Mouse (Mus musculus) forebrain, embryonic 10.5 days (tissue): ENCODE data around the gene Rspry1. TPM values are rescaled to one million over a fixed set of nuclear protein-coding genes. Genes with fewer than 3 reads are reported as not detected.

Source experiments
- DNase-seq: peaks from one replicate; pipeline ENCODE4 v3.0.0-alpha.2; 2017; ENCODE audit warnings: low spot score; ENCODE audit errors: extremely low spot score
- H3K27ac ChIP-seq: fragments of 300-500 bp; sonication (generic); 2 replicates; pipeline ENCODE4 v1.5.1; 2016; ENCODE audit warnings: mild to moderate bottlenecking
- H3K27me3 ChIP-seq: fragments of 300-500 bp; sonication (generic); 2 replicates; pipeline ENCODE4 v1.6.1; 2016; ENCODE audit warnings: mild to moderate bottlenecking; ENCODE audit not compliant: poor library complexity, severe bottlenecking
- H3K36me3 ChIP-seq: fragments of 300-500 bp; sonication (generic); replicated peaks from 2 replicates; pipeline ENCODE4 v1.6.1; 2016; ENCODE audit warnings: mild to moderate bottlenecking, moderate library complexity
- H3K4me1 ChIP-seq: fragments of 300-500 bp; sonication (generic); 2 replicates; pipeline ENCODE4 v1.6.1; 2016
- H3K4me3 ChIP-seq: fragments of 300-500 bp; sonication (generic); 2 replicates; pipeline ENCODE4 v1.5.1; 2016; ENCODE audit warnings: mild to moderate bottlenecking, moderate library complexity
- H3K9me3 ChIP-seq: fragments of 300-500 bp; sonication (generic); 2 replicates; pipeline ENCODE4 v1.6.1; 2016; ENCODE audit warnings: mild to moderate bottlenecking, moderate library complexity
- WGBS: fragments of 180-500 bp; shearing (Covaris S2); methylation state at CpG from one replicate; pipeline ENCODE4 v1.1.7; 2016; 5-methylcytosine and 5-hydroxymethylcytosine counted together
- polyA plus RNA-seq: library from polyadenylated mRNA; unstranded; fragments of >200 nt; fragmentation: Nextera tagmentation; extraction: Ambion mirVana; gene quantifications from 2 replicates; pipeline ENCODE4 v1.2.1, GENCODE M21; 2016

The Rspry1 gene
- polyA plus RNA-seq, 1 experiment from 2014 or later: 48.9 TPM

DNA sequence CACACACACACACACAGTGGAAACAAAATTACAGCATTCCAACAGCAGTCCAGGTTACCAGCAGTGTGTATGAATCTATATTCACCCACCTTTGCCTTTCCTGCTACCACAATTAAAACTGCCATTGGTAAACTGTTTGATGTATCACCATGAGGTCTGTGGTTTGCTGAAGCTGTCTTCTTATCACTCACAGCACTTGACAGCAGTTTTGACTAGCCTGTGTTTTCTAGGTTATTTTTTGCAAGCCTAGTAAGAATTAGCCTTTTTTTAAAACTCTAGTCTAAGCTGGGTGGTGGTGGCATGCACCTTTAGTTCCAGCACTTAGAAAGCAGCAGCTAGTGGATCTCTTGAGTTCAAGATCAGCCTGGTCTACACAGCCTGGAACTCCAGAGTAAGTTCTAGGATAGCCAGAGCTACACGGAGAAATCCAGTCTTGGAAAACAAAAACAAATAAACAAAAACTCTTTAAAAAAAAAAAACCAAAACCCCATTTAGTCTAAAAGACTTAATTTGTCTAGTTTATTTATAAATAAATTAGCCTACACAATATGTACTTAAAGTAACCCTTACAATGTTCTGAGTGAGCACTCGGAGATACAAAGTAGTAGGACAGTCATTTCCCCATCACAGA, 31.9 kb downstream of the Rspry1 start:
- H3K4me1 ChIP-seq: no peaks in the 10 kb centered on the region
- H3K27ac ChIP-seq: no peak overlapping the region
- no peak for DNase-seq
- H3K4me3 ChIP-seq: no peak overlapping the region
- WGBS: 86% methylated on average over 2 of the region's 2 CpGs
- no peaks in the 10 kb centered on the region for H3K27me3 ChIP-seq
- H3K9me3 ChIP-seq: no peaks in the 10 kb centered on the region
- peaks cover 98% of the 10 kb centered on the region for H3K36me3 ChIP-seq

DNA sequence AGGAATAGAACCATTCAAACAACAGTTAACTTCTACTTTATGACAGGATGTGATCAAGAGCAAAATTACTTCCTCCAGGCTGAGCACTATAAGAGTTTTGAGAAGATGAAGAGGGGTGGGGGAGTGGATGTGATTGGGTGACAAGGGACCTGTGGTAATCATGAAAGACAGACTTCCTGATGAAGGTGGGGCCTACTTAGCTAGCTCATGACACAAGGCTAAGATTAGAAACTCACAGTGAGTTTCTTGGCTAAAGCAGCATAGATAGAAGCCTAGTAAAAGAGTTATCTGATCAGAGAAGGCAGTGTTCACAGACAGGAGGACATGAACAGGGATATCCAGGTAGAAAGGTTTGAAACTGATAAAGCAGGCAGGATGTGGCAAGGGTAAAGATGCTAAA, 32.5 kb downstream of the Rspry1 start:
- Histone ChIP-seq H3K4me3 (no peak overlapping the region), H3K27ac (no peak overlapping the region), H3K9me3 (no peaks in the 10 kb centered on the region), H3K36me3 (peaks cover 98% of the 10 kb centered on the region), H3K4me1 (no peaks in the 10 kb centered on the region), H3K27me3 (no peaks in the 10 kb centered on the region)
- DNase-seq: no peak

DNA sequence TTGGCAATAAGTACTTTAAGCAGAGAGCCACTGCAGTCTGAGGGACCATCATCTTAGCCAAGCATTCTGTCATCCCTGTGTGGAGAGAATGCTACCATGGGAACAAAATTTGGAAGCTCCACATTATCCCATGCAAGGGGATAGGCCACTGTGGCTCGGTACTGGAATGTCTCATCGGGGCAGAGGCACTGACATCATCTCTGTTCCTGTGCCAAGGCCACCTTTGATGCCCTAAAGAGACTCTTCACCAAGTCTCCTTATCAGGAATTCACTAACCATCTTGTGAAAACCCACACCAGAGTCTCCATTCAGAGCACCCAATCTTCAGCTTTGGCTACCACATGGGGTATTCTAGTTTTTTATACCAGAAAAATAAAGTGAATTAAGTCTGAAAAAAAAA, 39.4 kb downstream of the Rspry1 start:
- no peak for DNase-seq
- H3K27me3 ChIP-seq: no peaks in the 10 kb centered on the region
- H3K9me3 ChIP-seq: no peaks in the 10 kb centered on the region
- H3K27ac ChIP-seq: no peak overlapping the region
- peaks cover 93% of the 10 kb centered on the region for H3K36me3 ChIP-seq
- H3K4me3 ChIP-seq: no peak overlapping the region
- no peaks in the 10 kb centered on the region for H3K4me1 ChIP-seq
- WGBS: 95% methylated on average over 2 of the region's 2 CpGs

DNA sequence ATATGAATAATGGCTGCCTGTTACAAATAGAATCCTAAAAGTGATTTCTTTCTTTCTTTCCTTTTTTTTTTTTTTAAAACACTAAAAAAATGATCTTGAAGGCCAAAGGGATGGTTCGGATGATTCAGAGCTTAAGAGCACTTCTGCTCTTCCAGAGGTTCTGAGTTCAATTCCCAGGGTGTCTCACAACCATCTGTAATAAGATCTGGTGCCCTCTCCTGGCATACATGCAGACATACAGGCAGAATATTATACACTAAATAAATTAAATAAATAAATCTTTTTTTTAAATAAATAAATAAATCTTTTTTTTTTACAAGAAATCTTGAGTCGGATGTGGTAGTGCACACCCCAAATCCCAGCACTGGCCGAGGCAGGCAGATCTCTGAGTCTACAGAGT, 40.2 kb downstream of the Rspry1 start:
- Histone ChIP-seq H3K4me3 (no peak overlapping the region), H3K27ac (no peak overlapping the region), H3K4me1 (no peaks in the 10 kb centered on the region), H3K36me3 (peaks cover 93% of the 10 kb centered on the region), H3K9me3 (no peaks in the 10 kb centered on the region), H3K27me3 (no peaks in the 10 kb centered on the region)
- 90% methylated on average over 3 of the region's 3 CpGs for WGBS
- no peak for DNase-seq

DNA sequence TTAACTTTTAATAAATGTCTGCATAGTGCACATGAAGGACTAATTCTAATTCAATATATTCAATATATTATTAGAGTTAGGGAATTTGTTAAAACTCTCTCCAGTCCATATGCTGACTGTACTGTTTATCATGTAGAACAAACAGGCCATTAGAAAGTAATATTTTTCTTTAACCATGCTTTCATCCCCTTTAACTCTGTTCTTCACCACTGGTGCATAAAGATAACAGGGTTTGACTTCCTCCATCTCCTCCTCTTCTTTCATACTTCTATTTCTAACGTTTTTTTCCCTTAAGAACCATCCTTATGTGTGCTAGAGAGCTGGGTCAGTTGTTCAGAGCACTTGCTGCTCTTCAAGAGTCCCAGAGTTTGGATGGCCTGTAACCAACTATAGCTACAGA, 43.5 kb downstream of the Rspry1 start:
- H3K4me3 ChIP-seq: no peak overlapping the region
- WGBS: 64% methylated on average over 1 of the region's 1 CpGs
- no peak for DNase-seq
- H3K9me3 ChIP-seq: no peaks in the 10 kb centered on the region
- 0 out of 2 replicates have a peak, but pooled peaks cover 2% of the 10 kb centered on the region for H3K4me1 ChIP-seq
- no peak overlapping the region for H3K27ac ChIP-seq
- H3K27me3 ChIP-seq: no peaks in the 10 kb centered on the region
- peaks cover 92% of the 10 kb centered on the region for H3K36me3 ChIP-seq

DNA sequence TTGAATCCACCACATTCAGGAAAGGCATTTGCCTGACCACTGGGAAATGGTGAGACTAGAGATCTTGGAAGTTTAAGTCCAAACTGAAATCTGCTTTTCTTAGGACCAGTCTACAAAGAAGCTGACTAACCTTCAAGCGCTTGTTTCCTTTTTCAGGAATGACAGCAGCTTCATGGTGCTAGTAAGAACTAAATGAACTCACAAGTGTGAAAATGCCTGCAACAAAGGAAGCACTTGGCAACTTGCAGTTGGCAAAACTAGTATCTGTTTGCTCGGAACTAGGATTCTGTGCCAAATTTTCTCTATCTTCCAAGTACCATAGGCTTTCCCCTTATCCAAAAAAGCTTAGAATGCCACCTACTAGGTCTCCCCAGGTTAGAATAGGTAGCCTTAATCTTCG, 44.4 kb downstream of the Rspry1 start:
- H3K27me3 ChIP-seq: no peaks in the 10 kb centered on the region

DNA sequence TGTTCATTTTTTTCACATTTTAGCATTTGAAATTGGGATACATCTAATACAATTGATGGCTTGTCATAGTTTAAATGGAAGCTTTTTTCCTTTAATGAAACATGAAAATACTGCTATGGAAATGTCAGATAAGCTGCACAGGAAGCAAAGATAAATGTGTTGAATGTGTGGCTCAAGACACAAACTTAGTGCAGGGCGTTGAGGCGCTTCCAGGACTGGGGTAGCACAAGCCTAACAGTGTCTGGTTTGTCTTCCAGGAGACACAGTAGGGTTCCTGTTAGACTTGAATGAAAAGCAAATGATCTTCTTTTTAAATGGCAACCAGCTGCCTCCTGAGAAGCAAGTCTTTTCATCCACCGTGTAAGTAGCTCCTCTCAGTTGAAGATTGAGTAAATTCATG, 47.8 kb downstream of the Rspry1 start:
- no peak for DNase-seq
- 0 out of 2 replicates have a peak, but pooled peaks cover 2% of the 10 kb centered on the region for H3K4me1 ChIP-seq
- WGBS: 37% methylated on average over 3 of the region's 3 CpGs
- no peaks in the 10 kb centered on the region for H3K27me3 ChIP-seq
- no peak overlapping the region for H3K4me3 ChIP-seq
- no peak overlapping the region for H3K27ac ChIP-seq
- H3K9me3 ChIP-seq: no peaks in the 10 kb centered on the region
- H3K36me3 ChIP-seq: peaks cover 90% of the 10 kb centered on the region

More for the DNA sequence above, 44.4 kb downstream of the Rspry1 start:
- no peaks in the 10 kb centered on the region for H3K9me3 ChIP-seq
- DNase-seq: no peak
- H3K27ac ChIP-seq: no peak overlapping the region
- H3K4me1 ChIP-seq: 0 out of 2 replicates have a peak, but pooled peaks cover 2% of the 10 kb centered on the region
- no peak overlapping the region for H3K4me3 ChIP-seq
- H3K36me3 ChIP-seq: peaks cover 89% of the 10 kb centered on the region
- WGBS: 86% methylated on average over 3 of the region's 3 CpGs

DNA sequence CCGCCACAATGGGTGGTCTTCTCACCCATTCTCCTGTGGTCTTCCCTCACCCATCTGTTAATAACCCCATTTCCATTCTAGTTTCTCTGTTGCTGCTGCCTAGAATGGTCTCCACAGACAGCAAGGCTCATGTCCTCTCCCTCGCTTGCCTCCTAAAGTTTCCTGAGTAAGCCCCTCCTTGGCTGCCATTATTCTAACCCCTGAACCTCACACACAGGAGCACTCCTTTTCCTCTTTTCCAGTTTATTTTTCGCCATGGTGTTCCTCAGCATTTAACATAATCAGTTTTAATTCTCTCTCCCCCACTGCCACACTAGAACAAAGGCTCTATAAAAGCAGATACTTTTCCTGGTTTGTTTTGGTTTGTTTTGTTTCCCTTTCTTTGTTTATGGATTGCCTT, 51.2 kb downstream of the Rspry1 start:
- 86% methylated on average over 3 of the region's 3 CpGs for WGBS
- H3K27ac ChIP-seq: no peak overlapping the region
- no peak for DNase-seq
- H3K4me1 ChIP-seq: 0 out of 2 replicates have a peak, but pooled peaks cover 2% of the 10 kb centered on the region
- no peaks in the 10 kb centered on the region for H3K9me3 ChIP-seq
- H3K27me3 ChIP-seq: no peaks in the 10 kb centered on the region
- no peak overlapping the region for H3K4me3 ChIP-seq
- peaks cover 93% of the 10 kb centered on the region for H3K36me3 ChIP-seq

DNA sequence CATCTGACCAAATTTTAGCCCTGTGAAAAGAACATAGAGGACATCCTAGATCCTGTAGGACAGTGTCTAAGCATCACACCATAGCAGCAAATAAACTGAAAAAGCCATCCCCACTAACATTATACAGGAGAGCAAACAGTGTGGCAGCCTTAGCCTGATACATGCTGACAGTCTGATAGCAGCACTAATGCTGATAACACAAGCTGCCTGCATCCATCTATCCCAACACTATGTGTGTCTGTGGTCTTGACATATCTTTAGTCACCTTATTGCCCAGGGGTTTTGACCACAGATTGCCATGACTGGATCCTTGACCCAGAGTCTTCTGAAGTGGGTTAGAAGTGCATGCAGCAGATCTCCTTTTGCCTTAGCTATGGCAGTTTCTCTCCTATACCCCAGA, 53.3 kb downstream of the Rspry1 start:
- Histone ChIP-seq H3K36me3 (peaks cover 84% of the 10 kb centered on the region), H3K4me1 (no peaks in the 10 kb centered on the region), H3K9me3 (no peaks in the 10 kb centered on the region), H3K4me3 (no peak overlapping the region), H3K27me3 (no peaks in the 10 kb centered on the region), H3K27ac (no peak overlapping the region)
- DNase-seq: no peak

DNA sequence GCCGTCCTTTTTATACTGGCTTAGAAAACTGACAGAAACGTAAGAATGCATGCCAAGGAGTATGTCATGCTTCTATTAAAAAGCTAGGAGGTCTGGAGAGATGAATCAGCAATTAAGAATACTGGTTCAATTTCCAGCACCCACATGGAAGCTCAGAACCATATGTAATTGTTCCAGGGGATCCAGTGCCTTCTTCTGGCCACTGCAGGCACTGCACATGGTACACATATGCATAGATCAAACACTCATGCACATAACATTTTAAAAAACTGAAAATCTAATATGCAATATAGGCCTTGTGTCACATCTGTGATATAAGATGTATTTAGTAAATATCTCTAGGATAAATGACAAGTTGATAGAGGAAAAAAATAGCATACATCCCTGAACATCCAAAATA, 56.3 kb downstream of the Rspry1 start:
- peaks cover 72% of the 10 kb centered on the region for H3K36me3 ChIP-seq
- DNase-seq: no peak
- no peak overlapping the region for H3K27ac ChIP-seq
- H3K4me3 ChIP-seq: no peak overlapping the region
- H3K9me3 ChIP-seq: no peaks in the 10 kb centered on the region
- H3K4me1 ChIP-seq: no peaks in the 10 kb centered on the region
- H3K27me3 ChIP-seq: no peaks in the 10 kb centered on the region
- whole genome bisulfite sequencing: 93% methylated on average over 2 of the region's 2 CpGs

DNA sequence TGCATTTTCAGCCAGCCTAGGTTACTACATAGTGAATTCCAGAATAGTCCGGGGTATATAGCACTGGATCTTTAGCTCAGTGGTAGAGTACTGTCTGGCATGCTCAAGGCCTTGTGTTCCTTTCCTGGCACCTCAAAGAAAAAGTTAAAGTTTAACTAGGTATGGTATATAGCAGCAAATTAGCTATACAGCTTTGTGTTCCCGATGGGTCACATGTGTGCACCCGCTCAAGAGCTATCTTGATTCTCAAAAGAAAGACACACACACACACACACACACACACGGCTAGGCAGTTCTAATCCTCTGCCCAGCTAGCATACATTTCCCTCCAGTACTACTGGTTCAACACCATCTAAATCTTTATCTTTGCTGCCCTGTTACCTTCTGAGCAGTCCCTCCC, 58.7 kb downstream of the Rspry1 start:
- Histone ChIP-seq H3K27ac (no peak overlapping the region), H3K9me3 (no peaks in the 10 kb centered on the region), H3K27me3 (no peaks in the 10 kb centered on the region), H3K4me3 (no peak overlapping the region), H3K4me1 (no peaks in the 10 kb centered on the region), H3K36me3 (peaks cover 51% of the 10 kb centered on the region)
- 93% methylated on average over 4 of the region's 4 CpGs for WGBS
- no peak for DNase-seq

DNA sequence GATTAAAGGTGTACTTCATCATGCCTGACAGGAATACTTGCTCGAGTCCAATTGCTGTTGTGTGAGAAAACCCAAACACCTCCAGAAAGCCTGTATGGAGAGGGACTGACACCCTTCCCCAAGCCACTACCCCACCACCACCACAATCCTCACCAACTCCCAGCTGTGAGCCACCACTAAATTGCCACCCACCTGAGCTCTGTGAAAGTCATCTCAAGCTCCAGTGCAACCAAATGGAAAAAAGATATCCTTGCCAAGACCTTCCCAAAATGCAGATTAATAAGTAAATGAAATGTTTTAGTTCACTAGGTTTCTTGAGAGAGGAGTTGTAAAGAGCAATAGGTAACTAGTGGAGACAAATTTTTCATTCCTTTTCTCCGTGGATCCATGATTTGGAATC, 63.0 kb downstream of the Rspry1 start:
- DNase-seq: no peak
- Histone ChIP-seq H3K27me3 (no peaks in the 10 kb centered on the region), H3K4me1 (peaks cover 26% of the 10 kb centered on the region), H3K4me3 (no peak overlapping the region), H3K9me3 (no peaks in the 10 kb centered on the region), H3K27ac (no peak overlapping the region), H3K36me3 (peaks cover 35% of the 10 kb centered on the region)
- WGBS: 83% methylated on average over 2 of the region's 2 CpGs

DNA sequence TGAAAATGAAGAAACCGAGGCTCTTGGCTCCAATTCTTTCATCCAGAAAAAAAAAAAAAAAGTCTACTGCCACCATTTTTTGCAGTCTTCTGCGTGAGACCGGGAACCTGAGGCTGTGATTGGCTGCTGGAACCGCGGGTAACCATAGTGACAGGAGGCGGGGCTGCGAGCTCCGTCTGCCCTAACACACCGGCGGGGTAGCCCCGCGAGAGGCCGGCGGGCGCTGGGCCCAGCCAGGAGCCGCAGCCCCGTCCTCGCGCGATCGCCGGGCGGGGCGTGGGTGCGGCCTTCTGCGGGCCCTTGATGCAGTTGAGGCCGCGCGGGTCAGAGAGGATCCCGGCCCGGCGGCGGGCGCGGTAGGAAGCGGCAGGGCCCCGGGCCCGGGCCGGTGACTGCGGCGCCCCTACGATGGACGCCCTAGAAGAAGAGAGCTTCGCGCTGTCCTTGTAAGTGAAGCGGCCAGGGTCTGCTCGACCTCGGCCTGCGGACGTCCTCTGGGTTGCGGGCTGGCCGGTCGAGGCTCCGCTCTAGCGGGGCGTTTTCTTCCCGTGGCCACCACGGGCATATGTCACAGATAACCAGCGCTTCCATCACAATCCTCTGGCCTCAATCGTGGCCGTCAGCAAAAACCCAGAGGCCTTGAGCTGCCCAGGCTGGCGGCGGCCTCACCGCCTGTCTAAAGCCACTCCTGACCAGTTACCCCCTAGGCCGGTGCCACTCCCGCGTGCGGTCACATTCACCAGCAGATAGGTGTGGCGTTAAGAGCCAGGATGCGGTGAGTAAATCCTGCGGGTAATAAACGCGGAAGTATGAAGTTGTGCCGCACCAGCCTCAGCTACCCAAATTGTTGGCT, 64.9 kb downstream of the Rspry1 start, which contains the start of gene Arl2bp:
Gene Arl2bp (plus strand): TSS at position 145 of the 853 bp plus-strand sequence.
- Histone ChIP-seq H3K4me3 (peak within 1 kb of the TSS; percentile 87), H3K27ac (peak within 1 kb of the TSS; percentile 97), H3K27me3 (no peaks in the 10 kb centered on the region), H3K4me1 (peaks cover 26% of the 10 kb centered on the region), H3K36me3 (peaks cover 40% of the 10 kb centered on the region), H3K9me3 (no peaks in the 10 kb centered on the region)
- DNase-seq: peak; percentile 95
- WGBS: under 1% methylated on average over 74 of the region's 74 CpGs
